Mouse (Mus musculus): Measurements from ENCODE around the gene Rundc1.
"Not testable (repeated sequence)": the region's sequence is repeated elsewhere in the genome, so short reads cannot be mapped to it uniquely, and the experiment has no call there.

Rundc1 gene

DNA sequence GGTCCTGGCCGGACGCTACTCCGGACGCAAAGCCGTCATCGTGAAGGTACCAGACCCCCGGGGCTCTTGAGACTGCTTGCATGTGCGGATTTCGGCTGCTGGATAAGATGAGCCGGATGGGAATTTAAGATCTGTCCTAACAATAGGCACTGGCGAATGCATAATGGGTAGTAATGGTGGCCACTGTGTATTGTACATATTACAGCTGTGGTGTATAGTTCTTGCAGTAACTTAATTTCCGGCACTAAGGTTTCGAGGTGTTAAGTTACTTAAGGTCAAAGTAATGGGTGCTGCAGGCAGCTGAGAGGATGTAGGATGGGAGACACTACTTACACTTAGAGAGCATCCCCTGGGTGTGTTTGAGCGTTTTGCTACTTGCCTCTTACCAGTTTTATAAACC is 17.9 kb downstream of the Rundc1 start:
- DNase-seq (ENCODE audit: low read depth, low spot score) = no peak

DNA sequence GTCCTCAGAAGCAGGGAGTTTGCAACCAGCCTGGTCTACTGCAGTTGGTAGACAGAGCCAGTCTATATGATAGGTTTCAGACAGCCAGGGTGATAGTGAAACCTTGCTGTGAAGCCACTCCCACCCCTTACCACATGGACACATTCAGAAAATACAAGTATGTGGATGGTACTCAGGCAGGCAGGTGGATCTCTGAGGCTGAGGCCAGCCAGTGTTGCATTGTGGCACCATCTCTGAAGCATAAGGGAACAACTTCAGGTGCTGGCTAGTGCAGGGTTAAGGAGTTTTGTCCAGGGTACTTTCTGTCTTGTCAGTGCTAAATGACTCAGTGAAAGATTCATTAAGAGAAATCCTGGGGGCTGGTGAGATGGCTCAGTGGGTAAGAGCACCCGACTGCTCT is 21.4 kb downstream of the Rundc1 start:
- peak; percentile 53 for DNase-seq (ENCODE audit: low read depth, low spot score)

GRCm38 (mm10) chr11:101446860-101447259 is 22.0 kb downstream of the Rundc1 start:
- DNase-seq (ENCODE audit: low read depth, low spot score) = not testable (repeated sequence)

DNA sequence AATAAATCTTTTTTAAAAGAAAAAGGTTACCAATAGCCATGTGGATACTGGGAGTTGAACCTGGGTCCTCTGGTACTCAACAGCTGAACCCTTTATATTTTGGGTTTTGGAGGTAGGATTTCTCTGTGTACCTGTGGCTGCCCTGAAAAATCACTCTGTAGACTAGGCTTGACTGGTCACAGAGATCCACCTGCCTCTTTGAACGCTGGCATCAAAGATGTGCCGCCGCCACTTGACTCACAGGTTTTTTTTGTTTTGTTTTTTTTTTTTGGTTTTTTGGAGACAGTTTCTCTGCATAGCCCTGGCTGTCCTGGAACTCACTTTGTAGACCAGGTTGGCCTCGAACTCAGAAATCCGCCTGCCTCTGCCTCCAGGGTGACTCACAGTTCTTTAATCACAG is 22.9 kb downstream of the Rundc1 start:
- DNase-seq (ENCODE audit: low read depth, low spot score) = no peak

GRCm38 (mm10) chr11:101448274-101448746 is 23.4 kb downstream of the Rundc1 start, which contains the start of gene Ifi35:
Gene Ifi35, plus strand, starts transcription at chr11:101448407.
- DNase-seq (ENCODE audit: low read depth, low spot score) = peak; percentile 73

DNA sequence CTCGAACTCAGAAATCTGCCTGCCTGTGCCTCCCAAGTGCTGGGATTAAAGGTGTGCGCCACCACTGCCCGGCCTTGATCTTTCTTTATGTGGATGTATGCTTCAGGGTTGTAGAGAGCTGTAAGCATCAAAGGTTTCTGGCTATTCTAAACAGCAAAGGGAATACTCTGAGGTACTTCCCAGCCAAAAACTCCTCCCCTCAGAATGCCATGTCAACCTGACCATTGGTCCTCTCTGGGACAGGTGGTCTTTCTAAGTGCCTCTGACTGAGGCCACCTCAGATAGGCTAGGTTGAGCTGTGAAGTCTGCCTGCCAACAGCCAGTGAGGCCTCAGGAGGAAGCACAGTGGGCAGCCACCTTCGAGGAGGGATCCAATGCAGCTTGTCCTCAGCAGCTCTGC is 24.0 kb downstream of the Rundc1 start:
- no peak for DNase-seq (ENCODE audit: low read depth, low spot score)

- DNase-seq (ENCODE audit: low read depth, low spot score) = not testable (repeated sequence)
Measured at GRCm38 (mm10) chr11:101449596-101449995, 24.7 kb downstream of the Rundc1 start.

DNA sequence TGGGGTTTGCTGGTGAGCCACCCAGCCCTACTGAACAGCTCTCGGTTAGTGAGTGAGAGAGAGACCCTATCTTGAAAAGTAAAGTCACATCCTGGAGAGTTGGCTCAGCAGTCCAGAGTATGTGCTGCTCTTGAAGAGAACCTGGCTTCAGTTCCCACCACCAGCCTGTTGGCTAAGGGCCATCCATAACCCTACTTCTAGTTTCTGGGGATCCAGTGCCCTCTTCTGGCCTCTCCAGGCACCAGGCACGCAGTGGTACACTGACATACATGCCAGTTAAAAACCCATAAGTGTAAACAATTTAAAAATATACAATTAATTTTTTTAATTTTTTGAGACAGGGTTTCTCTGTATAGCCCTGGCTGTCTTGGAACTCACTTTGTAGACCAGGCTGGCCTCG is 25.5 kb downstream of the Rundc1 start:
- peak; percentile 58 for DNase-seq (ENCODE audit: low read depth, low spot score)

- no peak for DNase-seq (ENCODE audit: low read depth, low spot score)
Measured at GRCm38 (mm10) chr11:101451536-101451935, 26.7 kb downstream of the Rundc1 start.

DNA sequence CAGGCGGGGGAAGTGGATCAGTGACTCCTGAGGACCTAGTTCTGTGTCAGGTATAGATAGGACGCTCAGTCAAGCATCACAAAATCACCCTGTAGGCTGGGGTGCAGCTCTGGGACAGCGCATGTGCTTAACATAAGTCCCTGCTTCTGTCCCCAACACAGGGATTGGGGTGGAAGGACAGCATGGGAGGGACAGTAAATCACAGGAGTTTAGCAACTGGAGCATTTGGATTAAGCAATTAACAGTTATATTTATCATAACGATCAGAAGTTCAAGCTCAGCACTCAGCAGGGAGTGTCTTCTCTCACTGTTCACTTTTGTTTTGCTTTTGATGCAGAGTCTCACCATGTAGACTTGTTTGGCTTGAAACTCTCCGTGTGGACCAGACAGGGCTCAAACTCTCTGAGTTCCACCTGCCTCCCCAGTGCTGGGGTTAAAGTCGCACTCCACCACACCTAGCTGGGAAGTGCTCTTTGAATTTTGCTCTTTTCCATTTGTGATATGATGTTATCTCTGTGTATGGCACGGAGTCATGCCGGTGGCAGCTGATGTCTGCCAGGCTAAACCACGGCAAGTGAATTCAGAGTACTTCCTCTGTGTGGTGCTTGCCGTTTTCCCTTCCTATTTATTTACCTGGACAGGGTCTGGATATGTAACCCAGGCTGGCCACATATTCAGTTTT is 27.3 kb downstream of the Rundc1 start:
- DNase-seq (ENCODE audit: low read depth, low spot score) = no peak

- no peak for DNase-seq (ENCODE audit: low read depth, low spot score)
Measured at GRCm38 (mm10) chr11:101454702-101455101, 29.8 kb downstream of the Rundc1 start.

GRCm38 (mm10) chr11:101455627-101456026 is 30.7 kb downstream of the Rundc1 start:
- no peak for DNase-seq (ENCODE audit: low read depth, low spot score)

GRCm38 (mm10) chr11:101457631-101458030 is 32.7 kb downstream of the Rundc1 start:
- DNase-seq (ENCODE audit: low read depth, low spot score) = no peak

DNA sequence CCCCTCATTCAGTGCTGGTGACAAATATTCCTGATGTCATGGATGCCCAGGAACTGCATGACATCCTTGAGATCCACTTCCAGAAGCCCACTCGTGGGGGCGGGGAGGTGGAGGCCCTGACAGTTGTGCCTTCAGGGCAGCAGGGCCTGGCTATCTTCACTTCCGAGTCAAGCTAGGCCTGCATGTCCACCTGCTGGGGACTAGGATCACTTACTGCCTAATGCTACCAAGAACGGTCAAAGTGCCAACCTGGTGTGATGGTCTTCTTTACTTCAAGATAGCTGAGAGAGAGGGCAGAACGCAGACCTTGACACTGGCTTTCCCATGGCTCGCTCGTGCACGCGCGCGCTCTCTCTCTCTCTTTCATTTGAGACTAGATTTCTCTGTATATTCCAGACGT is 33.3 kb downstream of the Rundc1 start:
- DNase-seq (ENCODE audit: low read depth, low spot score) = no peak

- DNase-seq (ENCODE audit: low read depth, low spot score) = no peak
Measured at GRCm38 (mm10) chr11:101459716-101460115, 34.8 kb downstream of the Rundc1 start.

DNA sequence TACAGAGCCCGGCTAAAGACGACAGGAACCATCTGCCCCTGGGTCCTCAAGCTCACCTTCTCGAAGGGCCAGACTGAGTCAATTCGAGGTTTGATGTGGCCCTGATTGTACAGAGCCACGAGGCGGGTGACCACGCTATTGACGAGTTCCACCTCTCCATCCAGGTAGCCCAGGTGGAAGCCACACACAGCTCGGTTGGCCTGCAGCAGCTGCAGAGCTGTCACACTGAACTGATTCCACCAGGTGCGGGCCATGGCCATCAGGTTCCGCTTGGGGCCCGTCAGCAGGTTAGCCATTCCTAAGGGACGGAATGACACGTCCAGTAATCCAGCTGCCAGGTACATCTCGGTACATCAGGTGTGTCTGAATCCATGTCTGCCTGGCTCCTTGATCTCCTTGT is 35.4 kb downstream of the Rundc1 start:
- no peak for DNase-seq (ENCODE audit: low read depth, low spot score)

DNA sequence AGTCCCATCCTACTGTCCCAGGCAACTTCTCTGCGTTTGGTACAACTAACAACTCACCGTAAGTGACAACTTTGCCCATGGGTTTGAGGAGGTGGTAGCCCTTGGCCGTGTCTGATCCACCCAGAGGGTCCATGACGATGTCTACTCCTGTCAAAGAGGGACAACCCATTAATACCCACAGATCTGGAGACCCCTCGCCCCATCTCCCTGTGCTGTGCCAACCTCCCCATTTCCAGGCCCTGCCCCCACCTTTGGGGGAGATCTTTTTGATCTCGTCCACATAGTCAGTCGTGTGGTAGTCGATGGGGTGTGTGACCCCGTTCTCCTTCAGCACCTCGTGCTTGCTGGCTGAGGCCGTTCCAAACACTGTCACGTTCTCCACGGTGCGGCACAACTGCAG is 37.3 kb downstream of the Rundc1 start:
- DNase-seq (ENCODE audit: low read depth, low spot score) = no peak

DNA sequence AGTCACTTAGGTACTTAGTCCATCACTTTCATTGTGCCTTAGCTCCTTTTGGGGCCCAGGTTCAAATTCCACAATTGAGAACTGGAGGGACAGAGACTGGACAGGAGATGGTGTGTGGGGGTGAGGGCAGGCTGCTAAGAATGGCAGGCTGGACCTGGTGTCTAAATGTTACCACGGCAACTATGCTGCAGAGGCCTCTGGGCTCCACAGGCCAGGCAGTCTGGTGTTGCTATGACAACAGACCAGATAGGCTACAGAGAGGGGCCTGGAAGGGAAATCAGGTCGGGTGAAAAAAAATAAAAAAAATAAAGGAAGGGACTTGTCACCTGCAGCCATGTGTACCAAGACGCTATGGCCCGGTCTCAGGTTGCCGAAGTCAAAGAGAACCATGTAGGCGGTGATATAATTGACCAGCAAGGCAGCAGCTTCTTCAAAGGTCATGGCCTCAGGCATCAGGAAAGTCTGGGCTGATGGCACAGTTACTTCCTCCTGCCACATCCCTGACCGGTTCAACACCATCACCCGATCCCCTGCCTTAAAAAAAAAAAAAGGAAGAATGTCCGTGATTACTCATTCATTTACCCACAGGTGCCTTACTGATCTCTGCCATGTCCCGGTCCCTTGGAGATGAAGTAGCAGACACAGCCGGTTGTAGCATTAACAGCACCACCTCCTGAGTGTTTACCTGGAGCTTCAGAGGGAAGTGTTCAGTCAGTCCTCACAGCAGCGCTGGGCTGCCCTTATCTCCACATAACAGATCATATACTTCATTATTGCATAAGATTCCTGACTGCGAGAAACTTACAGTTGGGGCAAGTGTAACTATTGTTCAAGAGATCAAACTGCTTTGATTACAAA is 37.9 kb downstream of the Rundc1 start:
- no peak for DNase-seq (ENCODE audit: low read depth, low spot score)

GRCm38 (mm10) chr11:101464211-101465100 is 39.6 kb downstream of the Rundc1 start, which contains the start of gene Rnd2:
Gene Rnd2, plus strand, starts transcription at chr11:101464999.
- DNase-seq (ENCODE audit: low read depth, low spot score) = peak; percentile 64

- DNase-seq (ENCODE audit: low read depth, low spot score) = peak; percentile 91
Measured at GRCm38 (mm10) chr11:101465101-101465868, 40.4 kb downstream of the Rundc1 start.
